ENCODE assay signal across 22 mouse cellular contexts in the genomic region with DNA sequence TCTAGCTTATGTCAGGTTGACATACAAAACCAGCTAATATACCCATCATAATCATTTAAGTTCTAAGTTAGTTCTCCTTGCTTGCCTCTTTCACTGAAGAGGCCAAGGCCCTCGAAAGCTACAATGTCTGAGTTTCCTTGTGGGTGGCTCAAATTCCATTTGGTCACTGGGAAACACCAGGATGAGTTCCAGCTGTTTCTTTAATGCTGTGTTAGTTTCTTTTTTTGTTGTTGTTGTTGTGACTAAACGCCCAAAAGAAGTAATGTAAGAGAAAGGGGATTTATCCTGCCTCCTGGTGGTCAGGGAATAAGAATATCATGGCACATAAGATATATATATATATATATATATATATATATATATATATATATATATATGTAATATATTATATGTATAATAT. TPM values are rescaled to one million over a fixed set of nuclear protein-coding genes. Genes with fewer than 3 reads are reported as not detected.
A peak's percentile ranks its signal among the peaks of the same experiment; 100 is the strongest.
DNase-seq lines count a peak whose midpoint lies in the region; ATAC-seq and TF ChIP-seq lines count a peak whose summit lies in the region.
"Had no signal": no experiment of that assay in that cellular context is flagged by ENCODE, and none has a peak within 500 bp of the region (broad histone marks: within the 10 kb centered on the region; RNA-seq: fewer than 3 reads in every experiment).

No protein-coding gene starts in this region.

- no peak overlapping the region for H3K4me2 ChIP-seq in hindbrain, embryonic 12.5 days (replicated peaks)
- H3K4me2 ChIP-seq in kidney, postnatal 0 days (ENCODE audit: low read length) = no peak overlapping the region
- no peak overlapping the region for H3K4me2 ChIP-seq in stomach, postnatal 0 days (replicated peaks; ENCODE audit: low read depth)
- H3K4me2 ChIP-seq: embryonic facial prominence, embryonic 12.5 days; forebrain, embryonic 13.5 days; heart, embryonic 15.5 days; liver, embryonic 11.5 days; neural tube, embryonic 12.5 days had no signal

- no peaks in the 10 kb centered on the region for H3K9me3 ChIP-seq in hindbrain, embryonic 10.5 days
- H3K9me3 ChIP-seq in hindbrain, embryonic 12.5 days (replicated peaks) = no peaks in the 10 kb centered on the region
- H3K9me3 ChIP-seq in kidney, postnatal 0 days (replicated peaks; ENCODE audit: low read length) = no peaks in the 10 kb centered on the region
- H3K9me3 ChIP-seq in stomach, postnatal 0 days (ENCODE audit: control insufficient read depth, low read length) = no peaks in the 10 kb centered on the region
- H3K9me3 ChIP-seq: embryonic facial prominence, embryonic 12.5 days; forebrain, embryonic 13.5 days; heart, embryonic 15.5 days; neural tube, embryonic 12.5 days had no signal

- WGBS in hindbrain, embryonic 10.5 days = 63% methylated on average over 2 of the region's 2 CpGs
- WGBS in hindbrain, embryonic 12.5 days = 75% methylated on average over 2 of the region's 2 CpGs
- 33% methylated on average over 2 of the region's 2 CpGs for WGBS in kidney, postnatal 0 days
- 56% methylated on average over 2 of the region's 2 CpGs for WGBS in stomach, postnatal 0 days

- no peak for DNase-seq in hindbrain, embryonic 10.5 days (ENCODE audit: low spot score)
- peak; percentile 85 for DNase-seq in kidney, postnatal 0 days (ENCODE audit: low spot score)
- DNase-seq in kidney, postnatal 25 days = no peak
- peak; percentile 10 for DNase-seq in lung, postnatal 10 days
- DNase-seq in lung, postnatal 14 days = no peak
- DNase-seq in stomach, postnatal 0 days (ENCODE audit: low spot score) = no peak
- DNase-seq in gastrocnemius, postnatal 14 days = no peak
- DNase-seq: adrenal gland, postnatal 14 days; cerebellum, adult 11 months; cerebellum, postnatal 10 days; lung, postnatal 4 days; right cerebral cortex, postnatal 4 days; thymus, postnatal 36 days had no signal

- peak; percentile 30; the same call in 1 of the 2 replicates for TF ChIP-seq CTCF in kidney, postnatal 0 days (IDR thresholded peaks at IDR 0.05; ENCODE audit: low read depth)
- TF ChIP-seq CTCF in stomach, postnatal 0 days (IDR thresholded peaks at IDR 0.05; ENCODE audit: low read depth) = peak; percentile 37; the same call in 1 of the 2 replicates

- H3K27me3 ChIP-seq in hindbrain, embryonic 10.5 days (ENCODE audit: insufficient read depth, poor library complexity, severe bottlenecking) = no peaks in the 10 kb centered on the region
- no peaks in the 10 kb centered on the region for H3K27me3 ChIP-seq in hindbrain, embryonic 12.5 days
- H3K27me3 ChIP-seq in kidney, postnatal 0 days (ENCODE audit: insufficient read depth, low read length) = no peaks in the 10 kb centered on the region
- no peaks in the 10 kb centered on the region for H3K27me3 ChIP-seq in stomach, postnatal 0 days (ENCODE audit: control insufficient read depth, insufficient read depth, low read length)
- H3K27me3 ChIP-seq: embryonic facial prominence, embryonic 12.5 days; forebrain, embryonic 13.5 days; heart, embryonic 15.5 days; neural tube, embryonic 12.5 days had no signal

- no peaks in the 10 kb centered on the region for H3K36me3 ChIP-seq in hindbrain, embryonic 10.5 days
- no peaks in the 10 kb centered on the region for H3K36me3 ChIP-seq in hindbrain, embryonic 12.5 days
- H3K36me3 ChIP-seq in kidney, postnatal 0 days (ENCODE audit: insufficient read depth, low read length) = no peaks in the 10 kb centered on the region
- no peaks in the 10 kb centered on the region for H3K36me3 ChIP-seq in stomach, postnatal 0 days (ENCODE audit: control insufficient read depth, insufficient read depth, low read length)
- H3K36me3 ChIP-seq: embryonic facial prominence, embryonic 12.5 days; heart, embryonic 15.5 days; neural tube, embryonic 12.5 days had no signal

- H3K9ac ChIP-seq in hindbrain, embryonic 12.5 days = no peak overlapping the region
- H3K9ac ChIP-seq in kidney, postnatal 0 days (ENCODE audit: low read depth, low read length) = no peak overlapping the region
- H3K9ac ChIP-seq in stomach, postnatal 0 days (ENCODE audit: low read length) = no peak overlapping the region
- H3K9ac ChIP-seq: embryonic facial prominence, embryonic 12.5 days; forebrain, embryonic 13.5 days; heart, embryonic 15.5 days; neural tube, embryonic 12.5 days had no signal

- peaks cover 18% of the 10 kb centered on the region for H3K4me1 ChIP-seq in hindbrain, embryonic 10.5 days (replicated peaks)
- H3K4me1 ChIP-seq in hindbrain, embryonic 12.5 days = peaks cover 20% of the 10 kb centered on the region
- H3K4me1 ChIP-seq in kidney, postnatal 0 days (replicated peaks; ENCODE audit: insufficient read depth, low read length) = peaks cover 4% of the 10 kb centered on the region; the same call in 1 of the 2 replicates
- H3K4me1 ChIP-seq in stomach, postnatal 0 days (replicated peaks; ENCODE audit: control insufficient read depth, insufficient read depth) = peaks cover 3% of the 10 kb centered on the region; the same call in 1 of the 2 replicates

- H3K4me3 ChIP-seq in hindbrain, embryonic 10.5 days = no peak overlapping the region
- no peak overlapping the region for H3K4me3 ChIP-seq in hindbrain, embryonic 12.5 days
- no peak overlapping the region for H3K4me3 ChIP-seq in kidney, postnatal 0 days (replicated peaks; ENCODE audit: low read depth, low read length)
- H3K4me3 ChIP-seq in stomach, postnatal 0 days (ENCODE audit: low read depth, low read length) = no peak overlapping the region
- H3K4me3 ChIP-seq: embryonic facial prominence, embryonic 12.5 days; erythroblast, embryonic 14.5 days; forebrain, embryonic 13.5 days; heart, embryonic 15.5 days; neural tube, embryonic 12.5 days had no signal

- intact Hi-C loops in gastrocnemius, postnatal 14 days (cut with DNase I; ENCODE audit: low total_unique reads) = no loop called here

- no peak for ATAC-seq in hindbrain, embryonic 12.5 days (ENCODE audit: low FRiP score)
- ATAC-seq in kidney, postnatal 0 days (replicated peaks; ENCODE audit: low FRiP score, low read depth) = no peak
- no peak for ATAC-seq in stomach, postnatal 0 days (ENCODE audit: low FRiP score, low TSS enrichment)
- ATAC-seq: activated CD4-positive, CD25-positive, alpha-beta regulatory T cell, adult 4 months; CD4-positive, CD25-positive, alpha-beta regulatory T cell, adult 4 months had no signal

- 0 out of 2 replicates have a peak overlapping the region, but pooled peaks have one; percentile 35 for H3K27ac ChIP-seq in hindbrain, embryonic 10.5 days
- H3K27ac ChIP-seq in hindbrain, embryonic 12.5 days = no peak overlapping the region
- H3K27ac ChIP-seq in kidney, postnatal 0 days = peak overlapping the region; percentile 79
- 0 out of 2 replicates have a peak overlapping the region, but pooled peaks have one; percentile 18 for H3K27ac ChIP-seq in stomach, postnatal 0 days (replicated peaks)
- H3K27ac ChIP-seq: embryonic facial prominence, embryonic 12.5 days; heart, embryonic 15.5 days; neural tube, embryonic 12.5 days had no signal

- TF ChIP-seq EP300 in stomach, postnatal 0 days (optimal IDR thresholded peaks at IDR 0.05) = no peak

RNA-seq across cellular contexts. Expression of gene Rpl10-ps3, which starts 39.7 kb away (rescaled TPM):
- 141 and 231 TPM in 2 replicates for polyA plus RNA-seq in hindbrain, embryonic 10.5 days (2016; fragmentation: Nextera tagmentation; extraction: Ambion mirVana)
- polyA plus RNA-seq in hindbrain, embryonic 12.5 days (2016; fragmentation: Nextera tagmentation; extraction: Ambion mirVana) = 121 and 142 TPM in 2 replicates
- 238 and 252 TPM in 2 replicates for polyA plus RNA-seq in kidney, postnatal 0 days (2015; fragmentation: Nextera tagmentation; extraction: Ambion mirVana)
- 215 and 244 TPM in 2 replicates for polyA plus RNA-seq in stomach, postnatal 0 days (2015; fragmentation: Nextera tagmentation; extraction: Ambion mirVana)
- 100 to 1,000 TPM; 453 to 504 TPM for total RNA-seq in gastrocnemius, postnatal 14 days (2021)

Comparison
In these comparisons a context has a peak if more than half of its experiments do, and no peak if none do; other contexts are left out.
1. DNase-seq: peak in kidney, postnatal 0 days (single experiment) and lung, postnatal 10 days (single experiment); none in hindbrain, embryonic 10.5 days (single experiment), kidney, postnatal 25 days (0 of 2), lung, postnatal 14 days (single experiment), stomach, postnatal 0 days (single experiment) and gastrocnemius, postnatal 14 days (single experiment).